Comparison of ENCODE assay signal across 9 mouse cellular contexts in the genomic region with DNA sequence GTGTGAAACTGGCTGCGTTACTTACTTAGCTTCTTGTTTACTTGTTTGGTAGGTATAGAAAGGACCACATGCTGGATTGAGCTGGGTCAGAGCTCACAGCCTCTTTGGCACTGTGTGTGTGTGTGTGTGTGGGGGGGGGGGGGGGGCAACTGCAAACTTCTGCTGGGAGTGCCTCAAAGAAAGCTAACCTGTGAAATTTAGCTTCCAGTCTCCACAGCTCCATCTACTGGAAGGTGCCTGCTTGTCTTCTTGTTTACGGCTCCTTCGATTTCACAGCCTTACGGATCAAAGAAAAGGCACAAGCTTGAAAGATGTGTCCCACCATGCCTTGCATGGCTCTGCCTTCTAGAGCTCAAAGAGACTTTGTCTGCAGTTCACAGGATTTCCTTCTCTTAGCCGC. TPM values are rescaled to one million over a fixed set of nuclear protein-coding genes. Genes with fewer than 3 reads are reported as not detected.
DNase-seq lines count a peak whose midpoint lies in the region; ATAC-seq and TF ChIP-seq lines count a peak whose summit lies in the region.
"Had no signal": no experiment of that assay in that cellular context is flagged by ENCODE, and none has a peak within 500 bp of the region (broad histone marks: within the 10 kb centered on the region; RNA-seq: fewer than 3 reads in every experiment).

No protein-coding gene starts in this region.

- TF ChIP-seq POLR2A in cerebellum, adult 2 months (IDR thresholded peaks at IDR 0.05; ENCODE audit: borderline replicate concordance, insufficient read depth, low read length) = no peak
- TF ChIP-seq POLR2A in liver, adult 2 months (IDR thresholded peaks at IDR 0.05; ENCODE audit: extremely low read depth, insufficient read depth, low read length) = no peak
- no peak for TF ChIP-seq POLR2A in thymus, adult 2 months (IDR thresholded peaks at IDR 0.05; ENCODE audit: control insufficient read depth, extremely low read depth, insufficient read depth, low read length, poor library complexity)

- peak; percentile 44; the same call in 1 of the 2 replicates for TF ChIP-seq CTCF in cerebellum, adult 2 months (IDR thresholded peaks at IDR 0.05; ENCODE audit: borderline replicate concordance, insufficient read depth, low read depth, low read length)
- TF ChIP-seq CTCF in liver, adult 2 months (IDR thresholded peaks at IDR 0.05; ENCODE audit: low read depth, low read length) = peak; percentile 35
- no peak for TF ChIP-seq CTCF in thymus, adult 2 months (IDR thresholded peaks at IDR 0.05; ENCODE audit: borderline replicate concordance, control insufficient read depth, extremely low read depth, insufficient read depth, low read length, poor library complexity)

- H3K4me1 ChIP-seq in cerebellum, adult 2 months (ENCODE audit: control insufficient read depth, insufficient read depth, low read length) = no peaks in the 10 kb centered on the region; the same call in none of the 2 replicates
- H3K4me1 ChIP-seq in liver, adult 2 months (ENCODE audit: control insufficient read depth, insufficient read depth, low read length) = 0 out of 2 replicates have a peak, but pooled peaks cover 2% of the 10 kb centered on the region
- peaks cover 32% of the 10 kb centered on the region for H3K4me1 ChIP-seq in thymus, adult 2 months (replicated peaks; ENCODE audit: control insufficient read depth, insufficient read depth, low read length)

- no peaks in the 10 kb centered on the region for H3K36me3 ChIP-seq in liver, adult 2 months (ENCODE audit: control insufficient read depth, insufficient read depth, low read length)
- no peaks in the 10 kb centered on the region for H3K36me3 ChIP-seq in thymus, adult 2 months (ENCODE audit: control insufficient read depth, insufficient read depth, low read length)
- H3K36me3 ChIP-seq: limb, embryonic 15.5 days had no signal

- WGBS in cerebellum, adult 2 months = 33% methylated on average over 5 of the region's 5 CpGs
- 18% methylated on average over 5 of the region's 5 CpGs for WGBS in liver, adult 2 months
- WGBS in thymus, adult 2 months = 19% methylated on average over 5 of the region's 5 CpGs

- no peaks in the 10 kb centered on the region for H3K27me3 ChIP-seq in cerebellum, adult 2 months (ENCODE audit: control insufficient read depth, insufficient read depth, low read length)
- no peaks in the 10 kb centered on the region for H3K27me3 ChIP-seq in liver, adult 2 months (ENCODE audit: control insufficient read depth, insufficient read depth, low read length)
- H3K27me3 ChIP-seq in thymus, adult 2 months (ENCODE audit: control insufficient read depth, insufficient read depth, low read length) = no peaks in the 10 kb centered on the region

- H3K79me2 ChIP-seq in liver, adult 2 months (ENCODE audit: control insufficient read depth, insufficient read depth, low read length) = no peaks in the 10 kb centered on the region

- peak; percentile 43 for ATAC-seq in inflammation-experienced regulatory T-cells, adult 6 months

- no peak for DNase-seq in cerebellum, adult 2 months
- no peak for DNase-seq in cerebellum, adult 18-20 months
- peak; percentile 56 for DNase-seq in liver, adult 2 months (ENCODE audit: extremely low read depth, low read depth, low spot score)
- no peak for DNase-seq in liver
- peak; percentile 61 for DNase-seq in thymus, adult 2 months
- no peak for DNase-seq in cerebellum, adult 8-10 months
- no peak for DNase-seq in adrenal gland, adult 8-10 months

- H3K27ac ChIP-seq in cerebellum, adult 2 months (ENCODE audit: insufficient read depth, low read length) = no peak overlapping the region
- no peak overlapping the region for H3K27ac ChIP-seq in liver, adult 2 months (replicated peaks; ENCODE audit: insufficient read depth, low read depth, low read length)
- no peak overlapping the region for H3K27ac ChIP-seq in thymus, adult 2 months (ENCODE audit: control insufficient read depth, insufficient read depth, low read length)
- H3K27ac ChIP-seq: limb, embryonic 15.5 days had no signal

- H3K9ac ChIP-seq in liver, adult 2 months (ENCODE audit: low read depth, low read length) = no peak overlapping the region
- H3K9ac ChIP-seq: limb, embryonic 15.5 days had no signal

- H3K4me3 ChIP-seq in cerebellum, adult 2 months (replicated peaks; ENCODE audit: insufficient read depth, low read depth, low read length) = no peak overlapping the region
- H3K4me3 ChIP-seq in liver, adult 2 months (ENCODE audit: insufficient read depth, low read depth, low read length) = no peak overlapping the region
- no peak overlapping the region for H3K4me3 ChIP-seq in thymus, adult 2 months (ENCODE audit: control insufficient read depth, insufficient read depth, low read length)
- H3K4me3 ChIP-seq: limb, embryonic 15.5 days had no signal

RNA-seq across cellular contexts. Expression of gene Ube2d1, which starts 17.4 kb away (rescaled TPM):
- 123 and 127 TPM in 2 replicates for polyA plus RNA-seq in cerebellum, adult 2 months (2012; rRNA removed)
- total RNA-seq in liver, adult 2 months (2014; rRNA removed) = 5.3 and 6.2 TPM in 2 replicates
- 8.0 and 9.5 TPM in 2 replicates for polyA plus RNA-seq in liver, adult 2 months (2012; rRNA removed)
- 10 to 100 TPM; 17.3 to 22.4 (median 21.3) TPM for polyA plus RNA-seq in inflammation-experienced regulatory T-cells, adult 6 months (2017; shearing (Covaris generic))
- 87.8 and 90.4 TPM in 2 replicates for polyA plus RNA-seq in thymus, adult 2 months (2012; rRNA removed)
- total RNA-seq in adrenal gland, adult 8-10 months (2022) = 10 to 100 TPM; 17.1 to 23.0 (median 21.3) TPM

RNA-seq across cellular contexts. Expression of gene Cisd1, which starts 42.3 kb away (rescaled TPM):
- 210 and 212 TPM in 2 replicates for polyA plus RNA-seq in cerebellum, adult 2 months (2012; rRNA removed)
- 159 and 205 TPM in 2 replicates for total RNA-seq in liver, adult 2 months (2014; rRNA removed)
- 209 and 211 TPM in 2 replicates for polyA plus RNA-seq in liver, adult 2 months (2012; rRNA removed)
- polyA plus RNA-seq in inflammation-experienced regulatory T-cells, adult 6 months (2017; shearing (Covaris generic)) = 10 to 100 TPM; 31.9 to 59.6 (median 36.2) TPM
- 34.2 and 35.1 TPM in 2 replicates for polyA plus RNA-seq in thymus, adult 2 months (2012; rRNA removed)
- total RNA-seq in adrenal gland, adult 8-10 months (2022) = 100 to 1,000 TPM in 1 of 4 experiments, 10 to 100 TPM in 3; 43.8 to 104 (median 72.0) TPM

RNA-seq across cellular contexts. Expression of gene Ipmk, which starts 45.1 kb away (rescaled TPM):
- polyA plus RNA-seq in cerebellum, adult 2 months (2012; rRNA removed) = 16.9 and 17.5 TPM in 2 replicates
- total RNA-seq in liver, adult 2 months (2014; rRNA removed) = 46.2 and 54.8 TPM in 2 replicates
- polyA plus RNA-seq in liver, adult 2 months (2012; rRNA removed) = 11.6 and 13.7 TPM in 2 replicates
- 1 to 10 TPM; 3.3 to 5.9 (median 5.4) TPM for polyA plus RNA-seq in inflammation-experienced regulatory T-cells, adult 6 months (2017; shearing (Covaris generic))
- 9.8 and 14.4 TPM in 2 replicates for polyA plus RNA-seq in thymus, adult 2 months (2012; rRNA removed)
- total RNA-seq in adrenal gland, adult 8-10 months (2022) = 10 to 100 TPM; 12.6 to 16.3 (median 15.2) TPM

Comparison
In these comparisons a context has a peak if more than half of its experiments do, and no peak if none do; other contexts are left out.
1. DNase-seq: peak in liver, adult 2 months (single experiment) and thymus, adult 2 months (single experiment); none in cerebellum, adult 2 months (0 of 2), cerebellum, adult 18-20 months (0 of 2), liver (single experiment), cerebellum, adult 8-10 months (single experiment) and adrenal gland, adult 8-10 months (single experiment).